Mouse (Mus musculus) kidney, postnatal 36 days (tissue): Measurements from ENCODE around the gene Ubr7.

Experiments used
- DNase-seq, 2 experiments: peaks; one replicate each; pipeline ENCODE4 v3.0.0; 2021 to 2022; ENCODE audit warnings: mixed read lengths in 2 of 2

Gene Ubr7

GRCm38 (mm10) chr12:102743589-102744574, 13.9 kb upstream of the Ubr7 start, which contains the start of the genes Moap1 and Tmem251:
TSS of gene Moap1 (minus strand) at chr12:102743661.
TSS of gene Tmem251 (plus strand) at chr12:102743762.
- peak; percentile 94 to 95 for DNase-seq

- no peak for DNase-seq
Observed at GRCm38 (mm10) chr12:102744839-102745238, 12.9 kb upstream of the Ubr7 start.

GRCm38 (mm10) chr12:102748256-102748655, 9.5 kb upstream of the Ubr7 start:
- no peak for DNase-seq

GRCm38 (mm10) chr12:102756304-102756703, 1.5 kb upstream of the Ubr7 start:
- peak in 1 of 2 experiments; percentile 51 for DNase-seq

- peak in 1 of 2 experiments; percentile 95 for DNase-seq
Observed at GRCm38 (mm10) chr12:102757055-102757688, 595 bp upstream of the Ubr7 start.

GRCm38 (mm10) chr12:102758403-102758756, 613 bp downstream of the Ubr7 start, which contains the start of gene Gm20604:
TSS of gene Gm20604 (minus strand) at chr12:102758672.
- DNase-seq: no peak

GRCm38 (mm10) chr12:102758936-102759335, 1.2 kb downstream of the Ubr7 start:
- peak in 1 of 2 experiments; percentile 33 for DNase-seq

GRCm38 (mm10) chr12:102761668-102762067, 3.9 kb downstream of the Ubr7 start:
- DNase-seq: no peak

GRCm38 (mm10) chr12:102763696-102764095, 5.9 kb downstream of the Ubr7 start:
- no peak for DNase-seq

GRCm38 (mm10) chr12:102769000-102769399, 11.2 kb downstream of the Ubr7 start:
- peak in 1 of 2 experiments; percentile 45 for DNase-seq

GRCm38 (mm10) chr12:102771601-102772000, 13.8 kb downstream of the Ubr7 start:
- no peak for DNase-seq

- no peak for DNase-seq
Observed at GRCm38 (mm10) chr12:102772676-102773075, 14.9 kb downstream of the Ubr7 start.

GRCm38 (mm10) chr12:102776035-102776434, 18.3 kb downstream of the Ubr7 start:
- no peak for DNase-seq

- DNase-seq: no peak
Observed at GRCm38 (mm10) chr12:102778151-102778550, 20.4 kb downstream of the Ubr7 start.

GRCm38 (mm10) chr12:102779452-102779851, 21.7 kb downstream of the Ubr7 start:
- DNase-seq: peak; percentile 15 to 50

GRCm38 (mm10) chr12:102782841-102783240, 25.1 kb downstream of the Ubr7 start:
- DNase-seq: no peak

- DNase-seq: no peak
Observed at GRCm38 (mm10) chr12:102784899-102785592, 27.3 kb downstream of the Ubr7 start.

GRCm38 (mm10) chr12:102785593-102785985, 27.8 kb downstream of the Ubr7 start:
- DNase-seq: no peak

- peak in 1 of 2 experiments; percentile 22 for DNase-seq
Observed at GRCm38 (mm10) chr12:102787927-102788326, 30.2 kb downstream of the Ubr7 start.

GRCm38 (mm10) chr12:102799528-102799927, 41.8 kb downstream of the Ubr7 start:
- DNase-seq: no peak

- no peak for DNase-seq
Observed at GRCm38 (mm10) chr12:102814858-102815257, 57.1 kb downstream of the Ubr7 start.

- no peak for DNase-seq
Observed at GRCm38 (mm10) chr12:102826399-102826798, 68.6 kb downstream of the Ubr7 start.

- no peak for DNase-seq
Observed at GRCm38 (mm10) chr12:102827119-102827518, 69.4 kb downstream of the Ubr7 start.
